Mouse (Mus musculus) bone marrow, adult 2 months (tissue): ENCODE results near the gene Rad50.

ENCODE experiments used
- CTCF ChIP-seq: fragments of 200-500 bp; IDR thresholded peaks from 2 replicates; pipeline ENCODE4 v1.5.1; 2011; ENCODE audit warnings: low read length, control low read depth; ENCODE audit not compliant: control insufficient read depth, insufficient read depth
- POLR2A ChIP-seq: fragments of 200-500 bp; IDR thresholded peaks from 2 replicates; pipeline ENCODE4 v1.6.1; 2011; ENCODE audit warnings: low read depth, mild to moderate bottlenecking, control low read depth, low read length, borderline replicate concordance; ENCODE audit not compliant: control insufficient read depth

GRCm38 (mm10) chr11:53732244-53732643 is 25.1 kb upstream of the Rad50 start:
- TF ChIP-seq POLR2A (no peak), CTCF (no peak)
